Mouse (Mus musculus): ENCODE measurements around the gene Stard3nl. TPM values are rescaled to one million over a fixed set of nuclear protein-coding genes. Genes with fewer than 3 reads are reported as not detected.
A peak's percentile ranks its signal among the peaks of the same experiment; 100 is the strongest.

Stard3nl gene
- 30.7 and 34.6 TPM in 2 replicates for polyA plus RNA-seq (2015; fragmentation: Nextera tagmentation; extraction: Ambion mirVana)

- ATAC-seq (ENCODE audit: low read depth) (peak; percentile 98), DNase-seq (peak; percentile 96)
- Histone ChIP-seq H3K27ac (peak within 1 kb of the TSS; percentile 31), H3K9me3 (replicated peaks) (no peaks in the 10 kb centered on the region), H3K9ac (peak within 1 kb of the TSS; percentile 90), H3K4me2 (peak within 1 kb of the TSS; percentile 93), H3K4me3 (replicated peaks) (peak within 1 kb of the TSS; percentile 84), H3K36me3 (no peaks in the 10 kb centered on the region), H3K4me1 (replicated peaks) (peaks cover 20% of the 10 kb centered on the region), H3K27me3 (no peaks in the 10 kb centered on the region)
- 2% methylated on average over 37 of the region's 37 CpGs for WGBS (ENCODE audit: insufficient replicate concordance)
Measured at GRCm38 (mm10) chr13:19395688-19396354, at the start of gene Stard3nl. TSS of gene Stard3nl (minus strand) at chr13:19395795.

GRCm38 (mm10) chr13:19438040-19438439 lies 42.4 kb upstream of the Stard3nl start:
- no peak overlapping the region for H3K27ac ChIP-seq
- H3K4me1 ChIP-seq (replicated peaks): no peaks in the 10 kb centered on the region
- no peak overlapping the region for H3K9ac ChIP-seq
- H3K4me2 ChIP-seq: no peak overlapping the region
- no peaks in the 10 kb centered on the region for H3K36me3 ChIP-seq
- H3K9me3 ChIP-seq (replicated peaks): no peaks in the 10 kb centered on the region
- WGBS (ENCODE audit: insufficient replicate concordance): 61% methylated on average over 10 of the region's 10 CpGs
- no peak overlapping the region for H3K4me3 ChIP-seq (replicated peaks)
- DNase-seq (no peak), ATAC-seq (ENCODE audit: low read depth) (no peak)
- H3K27me3 ChIP-seq: no peaks in the 10 kb centered on the region

GRCm38 (mm10) chr13:19429812-19430370 lies 34.3 kb upstream of the Stard3nl start:
- H3K36me3 ChIP-seq: no peaks in the 10 kb centered on the region
- H3K9ac ChIP-seq: no peak overlapping the region
- no peaks in the 10 kb centered on the region for H3K9me3 ChIP-seq (replicated peaks)
- no peaks in the 10 kb centered on the region for H3K27me3 ChIP-seq
- WGBS (ENCODE audit: insufficient replicate concordance): 42% methylated on average over 4 of the region's 4 CpGs
- no peak overlapping the region for H3K4me2 ChIP-seq
- no peak overlapping the region for H3K4me3 ChIP-seq (replicated peaks)
- no peak for DNase-seq
- no peak for ATAC-seq (ENCODE audit: low read depth)
- H3K4me1 ChIP-seq (replicated peaks): no peaks in the 10 kb centered on the region
- H3K27ac ChIP-seq: no peak overlapping the region

- Histone ChIP-seq H3K9ac (no peak overlapping the region), H3K36me3 (no peaks in the 10 kb centered on the region), H3K4me3 (replicated peaks) (no peak overlapping the region), H3K27ac (no peak overlapping the region), H3K9me3 (replicated peaks) (no peaks in the 10 kb centered on the region), H3K27me3 (no peaks in the 10 kb centered on the region), H3K4me1 (replicated peaks) (no peaks in the 10 kb centered on the region), H3K4me2 (no peak overlapping the region)
- 65% methylated on average over 5 of the region's 5 CpGs for WGBS (ENCODE audit: insufficient replicate concordance)
- no peak for DNase-seq
- ATAC-seq (ENCODE audit: low read depth): no peak
Measured at GRCm38 (mm10) chr13:19428076-19428475, 32.5 kb upstream of the Stard3nl start.

- Histone ChIP-seq H3K4me1 (replicated peaks) (no peaks in the 10 kb centered on the region), H3K27me3 (no peaks in the 10 kb centered on the region), H3K27ac (no peak overlapping the region), H3K4me3 (replicated peaks) (no peak overlapping the region), H3K36me3 (no peaks in the 10 kb centered on the region), H3K9me3 (replicated peaks) (no peaks in the 10 kb centered on the region), H3K9ac (no peak overlapping the region), H3K4me2 (no peak overlapping the region)
- 86% methylated on average over 4 of the region's 4 CpGs for WGBS (ENCODE audit: insufficient replicate concordance)
- ATAC-seq (ENCODE audit: low read depth): no peak
- no peak for DNase-seq
Measured at GRCm38 (mm10) chr13:19424563-19424962, 29.0 kb upstream of the Stard3nl start.

GRCm38 (mm10) chr13:19422521-19422920 lies 26.9 kb upstream of the Stard3nl start:
- Histone ChIP-seq H3K4me2 (no peak overlapping the region), H3K27ac (no peak overlapping the region)
- WGBS (ENCODE audit: insufficient replicate concordance): 50% methylated on average over 1 of the region's 1 CpGs

GRCm38 (mm10) chr13:19417885-19418521 lies 22.4 kb upstream of the Stard3nl start:
- WGBS (ENCODE audit: insufficient replicate concordance): 53% methylated on average over 4 of the region's 4 CpGs
- H3K9me3 ChIP-seq (replicated peaks): no peaks in the 10 kb centered on the region
- no peaks in the 10 kb centered on the region for H3K36me3 ChIP-seq
- H3K9ac ChIP-seq: no peak overlapping the region
- no peaks in the 10 kb centered on the region for H3K4me1 ChIP-seq (replicated peaks)
- no peak overlapping the region for H3K4me3 ChIP-seq (replicated peaks)
- H3K27me3 ChIP-seq: no peaks in the 10 kb centered on the region
- H3K4me2 ChIP-seq: no peak overlapping the region
- no peak for ATAC-seq (ENCODE audit: low read depth)
- H3K27ac ChIP-seq: no peak overlapping the region
- no peak for DNase-seq

More at GRCm38 (mm10) chr13:19422521-19422920, 26.9 kb upstream of the Stard3nl start:
- Histone ChIP-seq H3K9ac (no peak overlapping the region), H3K9me3 (replicated peaks) (no peaks in the 10 kb centered on the region), H3K36me3 (no peaks in the 10 kb centered on the region), H3K4me3 (replicated peaks) (no peak overlapping the region), H3K4me1 (replicated peaks) (no peaks in the 10 kb centered on the region), H3K27me3 (no peaks in the 10 kb centered on the region)
- ATAC-seq (ENCODE audit: low read depth): no peak
- no peak for DNase-seq

GRCm38 (mm10) chr13:19415894-19416531 lies 20.4 kb upstream of the Stard3nl start:
- 54% methylated on average over 8 of the region's 8 CpGs for WGBS (ENCODE audit: insufficient replicate concordance)
- Histone ChIP-seq H3K27me3 (no peaks in the 10 kb centered on the region), H3K9ac (no peak overlapping the region), H3K4me1 (replicated peaks) (no peaks in the 10 kb centered on the region), H3K27ac (no peak overlapping the region), H3K4me2 (no peak overlapping the region), H3K36me3 (no peaks in the 10 kb centered on the region), H3K4me3 (replicated peaks) (no peak overlapping the region), H3K9me3 (replicated peaks) (no peaks in the 10 kb centered on the region)
- ATAC-seq (ENCODE audit: low read depth): no peak
- no peak for DNase-seq

GRCm38 (mm10) chr13:19415337-19415736 lies 19.7 kb upstream of the Stard3nl start:
- DNase-seq (no peak), ATAC-seq (ENCODE audit: low read depth) (no peak)
- no peaks in the 10 kb centered on the region for H3K36me3 ChIP-seq
- 68% methylated on average over 1 of the region's 1 CpGs for WGBS (ENCODE audit: insufficient replicate concordance)
- no peak overlapping the region for H3K27ac ChIP-seq
- H3K4me2 ChIP-seq: no peak overlapping the region
- no peak overlapping the region for H3K4me3 ChIP-seq (replicated peaks)
- H3K9me3 ChIP-seq (replicated peaks): no peaks in the 10 kb centered on the region
- no peak overlapping the region for H3K9ac ChIP-seq
- no peaks in the 10 kb centered on the region for H3K27me3 ChIP-seq
- no peaks in the 10 kb centered on the region for H3K4me1 ChIP-seq (replicated peaks)

- no peak for ATAC-seq (ENCODE audit: low read depth)
- WGBS (ENCODE audit: insufficient replicate concordance): 53% methylated on average over 2 of the region's 2 CpGs
Measured at GRCm38 (mm10) chr13:19412334-19412939, 16.8 kb upstream of the Stard3nl start.

GRCm38 (mm10) chr13:19411886-19412285 lies 16.3 kb upstream of the Stard3nl start:
- H3K4me2 ChIP-seq: no peak overlapping the region
- H3K4me1 ChIP-seq (replicated peaks): no peaks in the 10 kb centered on the region
- H3K9me3 ChIP-seq (replicated peaks): no peaks in the 10 kb centered on the region
- no peak overlapping the region for H3K9ac ChIP-seq
- H3K27me3 ChIP-seq: no peaks in the 10 kb centered on the region
- no peak for DNase-seq
- WGBS (ENCODE audit: insufficient replicate concordance): 48% methylated on average over 5 of the region's 5 CpGs
- no peak overlapping the region for H3K27ac ChIP-seq
- no peaks in the 10 kb centered on the region for H3K36me3 ChIP-seq
- ATAC-seq (ENCODE audit: low read depth): no peak
- no peak overlapping the region for H3K4me3 ChIP-seq (replicated peaks)

More at GRCm38 (mm10) chr13:19412334-19412939, 16.8 kb upstream of the Stard3nl start:
- DNase-seq: no peak
- Histone ChIP-seq H3K27ac (no peak overlapping the region), H3K36me3 (no peaks in the 10 kb centered on the region), H3K27me3 (no peaks in the 10 kb centered on the region), H3K4me3 (replicated peaks) (no peak overlapping the region), H3K9me3 (replicated peaks) (no peaks in the 10 kb centered on the region), H3K4me2 (no peak overlapping the region), H3K9ac (no peak overlapping the region), H3K4me1 (replicated peaks) (no peaks in the 10 kb centered on the region)
